Mouse (Mus musculus) B cell, adult 2 months (primary cell): ENCODE measurements around the gene Ndrg4.

ENCODE experiments used
- DNase-seq, 2 experiments: peaks; one replicate each; pipeline ENCODE4 v3.0.0; 2022

Gene Ndrg4

GRCm38 (mm10) chr8:95688073-95688672 lies 11.4 kb downstream of the Ndrg4 start:
- no peak for DNase-seq

GRCm38 (mm10) chr8:95690929-95691541 lies 14.3 kb downstream of the Ndrg4 start:
- no peak for DNase-seq

- no peak for DNase-seq
Measured at GRCm38 (mm10) chr8:95694631-95695030, 17.9 kb downstream of the Ndrg4 start.

GRCm38 (mm10) chr8:95696661-95697060 lies 19.9 kb downstream of the Ndrg4 start:
- no peak for DNase-seq

GRCm38 (mm10) chr8:95697128-95697527 lies 20.3 kb downstream of the Ndrg4 start:
- DNase-seq: peak; percentile 83 to 84

GRCm38 (mm10) chr8:95698179-95698578 lies 21.4 kb downstream of the Ndrg4 start:
- DNase-seq: no peak

GRCm38 (mm10) chr8:95700282-95700681 lies 23.5 kb downstream of the Ndrg4 start:
- no peak for DNase-seq

GRCm38 (mm10) chr8:95701809-95702208 lies 25.0 kb downstream of the Ndrg4 start:
- no peak for DNase-seq

GRCm38 (mm10) chr8:95702480-95703446 lies 26.0 kb downstream of the Ndrg4 start:
- peak; percentile 62 to 63 for DNase-seq

GRCm38 (mm10) chr8:95703461-95704260 lies 26.9 kb downstream of the Ndrg4 start:
- no peak for DNase-seq

- no peak for DNase-seq
Measured at GRCm38 (mm10) chr8:95704538-95704937, 27.8 kb downstream of the Ndrg4 start.

- DNase-seq: no peak
Measured at GRCm38 (mm10) chr8:95709579-95709978, 32.8 kb downstream of the Ndrg4 start.

- DNase-seq: no peak
Measured at GRCm38 (mm10) chr8:95711029-95711428, 34.2 kb downstream of the Ndrg4 start.

- DNase-seq: no peak
Measured at GRCm38 (mm10) chr8:95712395-95712794, 35.6 kb downstream of the Ndrg4 start.

GRCm38 (mm10) chr8:95713100-95714010 lies 36.6 kb downstream of the Ndrg4 start:
- DNase-seq: peak; percentile 88

GRCm38 (mm10) chr8:95714367-95714766 lies 37.6 kb downstream of the Ndrg4 start:
- DNase-seq: no peak

GRCm38 (mm10) chr8:95714837-95715413 lies 38.1 kb downstream of the Ndrg4 start:
- no peak for DNase-seq

GRCm38 (mm10) chr8:95715676-95716531 lies 39.1 kb downstream of the Ndrg4 start, which contains the start of gene Setd6:
Gene Setd6 (plus strand): TSS chr8:95715881.
- DNase-seq: peak; percentile 84 to 85

- DNase-seq: peak in 1 of 2 experiments; percentile 11
Measured at GRCm38 (mm10) chr8:95716546-95717335, 40.0 kb downstream of the Ndrg4 start.
